7 mouse cellular contexts compared by ENCODE assay signal in genomic region chr4:133301802-133302201, GRCm38 (mm10). TPM values are rescaled to one million over a fixed set of nuclear protein-coding genes. Genes with fewer than 3 reads are reported as not detected.
DNase-seq lines count a peak whose midpoint lies in the region; ATAC-seq and TF ChIP-seq lines count a peak whose summit lies in the region.

No protein-coding gene starts in this region.

- H3K36me3 ChIP-seq in E14TG2a.4 (ENCODE audit: insufficient read depth, low read length), result peaks cover 96% of the 10 kb centered on the region
- H3K36me3 ChIP-seq in forebrain, embryonic 16.5 days (ENCODE audit: control insufficient read depth, insufficient read depth), result 0 out of 2 replicates have a peak, but pooled peaks cover 3% of the 10 kb centered on the region

- no peaks in the 10 kb centered on the region for H3K9me3 ChIP-seq in E14TG2a.4 (ENCODE audit: low read length)
- no peaks in the 10 kb centered on the region for H3K9me3 ChIP-seq in forebrain, embryonic 16.5 days (ENCODE audit: control insufficient read depth, low read length)

- H3K27ac ChIP-seq in forebrain, embryonic 16.5 days (ENCODE audit: low read length), result 0 out of 2 replicates have a peak overlapping the region, but pooled peaks have one; percentile 6

- no peak overlapping the region for H3K4me3 ChIP-seq in E14TG2a.4 (replicated peaks; ENCODE audit: low read length)
- H3K4me3 ChIP-seq in forebrain, embryonic 16.5 days (replicated peaks; ENCODE audit: low read length), result no peak overlapping the region

- H3K27me3 ChIP-seq in E14TG2a.4 (ENCODE audit: insufficient read depth, low read length), result no peaks in the 10 kb centered on the region
- no peaks in the 10 kb centered on the region for H3K27me3 ChIP-seq in forebrain, embryonic 16.5 days (replicated peaks; ENCODE audit: control insufficient read depth, insufficient read depth, low read length)

- peaks cover 45% of the 10 kb centered on the region for H3K4me1 ChIP-seq in E14TG2a.4 (replicated peaks; ENCODE audit: low read depth, low read length)
- H3K4me1 ChIP-seq in forebrain, embryonic 16.5 days (replicated peaks; ENCODE audit: control insufficient read depth, insufficient read depth, low read length), result peaks cover 41% of the 10 kb centered on the region

- no peak for ATAC-seq in forebrain, embryonic 16.5 days

- H3K9ac ChIP-seq in forebrain, embryonic 16.5 days (replicated peaks; ENCODE audit: low read depth, low read length), result no peak overlapping the region

- DNase-seq in B cell, adult 2 months, result peak; percentile 72 to 76
- peak; percentile 61 for DNase-seq in c-Kit-positive CD71-positive TER-119-positive erythroid progenitor cells, embryonic 14.5 days (ENCODE audit: low spot score)
- DNase-seq in kidney, adult 9 months, result peak; percentile 68
- DNase-seq in lung, adult 18-20 months, result peak; percentile 46 to 54
- DNase-seq in retina, postnatal 7 days (ENCODE audit: low read depth, low spot score), result peak; percentile 60

- no peak overlapping the region for H3K4me2 ChIP-seq in forebrain, embryonic 16.5 days (ENCODE audit: low read length)

- WGBS in forebrain, embryonic 16.5 days, result 25% methylated on average over 4 of the region's 4 CpGs

- peak; percentile 96 for TF ChIP-seq CTCF in E14TG2a.4 (conservative IDR thresholded peaks at IDR 0.05; ENCODE audit: low read length)

RNA-seq across cellular contexts. Expression of gene Tmem222, which starts 24.2 kb away (rescaled TPM):
- polyA plus RNA-seq in forebrain, embryonic 16.5 days (2015; fragmentation: Nextera tagmentation; extraction: Ambion mirVana), result 112 and 124 TPM in 2 replicates

RNA-seq across cellular contexts. Expression of gene Sytl1, which starts 38.9 kb away (rescaled TPM):
- polyA plus RNA-seq in forebrain, embryonic 16.5 days (2015; fragmentation: Nextera tagmentation; extraction: Ambion mirVana), result 0.47 and 0.52 TPM in 2 replicates

RNA-seq across cellular contexts. Expression of gene Wdtc1, which starts 51.5 kb away (rescaled TPM):
- polyA plus RNA-seq in forebrain, embryonic 16.5 days (2015; fragmentation: Nextera tagmentation; extraction: Ambion mirVana), result 16.2 and 19.3 TPM in 2 replicates
